Mouse (Mus musculus) G1E (cell line): ENCODE results near the gene Dgka.

Experiments used
- CTCF ChIP-seq: IDR thresholded peaks from 2 replicates; pipeline ENCODE4 v1.5.1; 2012; ENCODE audit warnings: low read depth, low read length, inconsistent platforms, mixed read lengths
- GATA1 ChIP-seq: IDR thresholded peaks from 2 replicates; pipeline ENCODE4 v1.6.1; 2012; ENCODE audit warnings: borderline replicate concordance, low read length, inconsistent platforms, mixed read lengths
- GATA2 ChIP-seq: IDR thresholded peaks from 2 replicates; pipeline ENCODE4 v1.6.1; 2012; ENCODE audit warnings: low read depth, low read length, inconsistent platforms, borderline replicate concordance
- POLR2AphosphoS5 ChIP-seq: IDR thresholded peaks from 2 replicates; pipeline ENCODE4 v1.6.1; 2012; ENCODE audit warnings: low read depth, low read length, inconsistent platforms; ENCODE audit not compliant: insufficient replicate concordance
- TAL1 ChIP-seq: conservative IDR thresholded peaks from 2 replicates; pipeline ENCODE4 v1.6.1; 2012; ENCODE audit warnings: low read depth, low read length, inconsistent platforms, mixed read lengths

DNA sequence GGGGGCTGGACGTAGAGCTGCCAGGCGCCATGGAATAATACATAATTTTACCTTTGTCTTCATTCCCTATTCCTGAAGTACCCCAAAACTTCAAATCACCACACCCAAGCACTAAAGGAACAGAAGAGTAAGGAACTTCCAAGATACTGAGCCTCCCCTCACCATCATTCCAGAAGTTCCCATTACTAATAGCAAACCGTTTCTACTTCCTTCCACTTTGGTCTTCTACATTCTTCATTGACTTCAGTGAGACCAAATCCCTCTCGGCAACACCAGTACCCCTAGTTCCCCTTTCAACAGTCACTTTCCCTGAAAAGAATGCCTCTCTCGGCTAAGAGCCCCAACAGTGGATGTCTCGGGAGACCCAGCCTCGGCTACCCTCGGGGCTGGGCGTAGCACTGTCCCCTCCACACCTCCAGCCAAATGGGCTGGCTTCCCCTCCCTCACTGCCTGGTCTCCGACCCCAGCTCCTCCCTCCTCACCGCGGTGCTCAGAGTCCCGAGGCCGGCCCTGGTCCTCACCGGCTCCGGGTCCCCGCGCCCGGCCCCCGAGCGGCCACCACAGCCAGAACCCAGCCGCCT is 49.2 kb downstream of the Dgka start:
- TF ChIP-seq CTCF (no peak), POLR2AphosphoS5 (no peak), GATA1 (no peak), TAL1 (no peak), GATA2 (no peak)
